Mouse (Mus musculus) lung, adult 2 months (tissue): ENCODE measurements around the gene Plxnd1. TPM values are rescaled to one million over a fixed set of nuclear protein-coding genes. Genes with fewer than 3 reads are reported as not detected.

Experiments used
- DNase-seq: peaks from one replicate; pipeline ENCODE4 v3.0.0; 2022
- H3K4me1 ChIP-seq: fragments of 200-500 bp; 2 replicates; pipeline ENCODE4 v1.6.1; 2011; ENCODE audit warnings: low read length; ENCODE audit not compliant: control insufficient read depth, insufficient read depth
- H3K4me3 ChIP-seq: fragments of 200-500 bp; replicated peaks from 2 replicates; pipeline ENCODE3; 2011; ENCODE audit warnings: low read depth, mild to moderate bottlenecking, control low read depth, low read length; ENCODE audit errors: extremely low read depth
- CTCF ChIP-seq: fragments of 200-500 bp; IDR thresholded peaks from 2 replicates; pipeline ENCODE4 v1.5.1; 2011; ENCODE audit warnings: mild to moderate bottlenecking, low read length, control low read depth; ENCODE audit not compliant: insufficient read depth
- POLR2A ChIP-seq: fragments of 200-500 bp; IDR thresholded peaks from 2 replicates; pipeline ENCODE4 v1.6.1; 2011; ENCODE audit warnings: low read depth, mild to moderate bottlenecking, control low read depth, low read length, borderline replicate concordance; ENCODE audit errors: extremely low read depth
- WGBS: fragments of 180-500 bp; shearing (Covaris S2); methylation state at CpG from one replicate; pipeline ENCODE4 v1.1.7; 2018; 5-methylcytosine and 5-hydroxymethylcytosine counted together
- polyA plus RNA-seq: library from polyadenylated mRNA; depleted of rRNA; stranded (reverse); fragments of >200 nt; gene quantifications from 2 replicates; pipeline ENCODE4 v1.2.3, GENCODE M21; 2012

Gene Plxnd1
- polyA plus RNA-seq, 1 experiment, result 146 TPM

GRCm38 (mm10) chr6:116003516-116003915, 8.7 kb upstream of the Plxnd1 start:
- Histone ChIP-seq H3K4me1 (peaks cover 29% of the 10 kb centered on the region), H3K4me3 (no peak overlapping the region)
- no peak for TF ChIP-seq CTCF
- no peak for TF ChIP-seq POLR2A
- DNase-seq, result peak; percentile 17
- WGBS, result 46% methylated on average over 5 of the region's 5 CpGs

- Histone ChIP-seq H3K4me1 (peaks cover 27% of the 10 kb centered on the region), H3K4me3 (no peak overlapping the region)
- DNase-seq, result no peak
- TF ChIP-seq CTCF (no peak), POLR2A (no peak)
- 81% methylated on average over 12 of the region's 12 CpGs for WGBS
Measured at GRCm38 (mm10) chr6:116002311-116003104, 7.7 kb upstream of the Plxnd1 start.

GRCm38 (mm10) chr6:116000851-116001250, 6.0 kb upstream of the Plxnd1 start:
- no peak for TF ChIP-seq CTCF
- no peak for TF ChIP-seq POLR2A
- Histone ChIP-seq H3K4me1 (peaks cover 21% of the 10 kb centered on the region), H3K4me3 (no peak overlapping the region)
- WGBS, result 91% methylated on average over 5 of the region's 5 CpGs
- no peak for DNase-seq

GRCm38 (mm10) chr6:115999227-115999626, 4.4 kb upstream of the Plxnd1 start:
- peaks cover 20% of the 10 kb centered on the region for H3K4me1 ChIP-seq
- WGBS, result 98% methylated on average over 2 of the region's 2 CpGs

GRCm38 (mm10) chr6:115998758-115999157, 4.0 kb upstream of the Plxnd1 start:
- H3K4me1 ChIP-seq, result peaks cover 18% of the 10 kb centered on the region
- 83% methylated on average over 7 of the region's 7 CpGs for WGBS
- DNase-seq, result no peak

More at GRCm38 (mm10) chr6:115999227-115999626, 4.4 kb upstream of the Plxnd1 start:
- no peak for DNase-seq
- TF ChIP-seq CTCF (no peak), POLR2A (no peak)
- H3K4me3 ChIP-seq, result no peak overlapping the region

GRCm38 (mm10) chr6:115997726-115998311, 3.0 kb upstream of the Plxnd1 start:
- no peak for DNase-seq
- 37% methylated on average over 3 of the region's 3 CpGs for WGBS
- Histone ChIP-seq H3K4me3 (no peak overlapping the region), H3K4me1 (peaks cover 17% of the 10 kb centered on the region)
- TF ChIP-seq POLR2A (no peak), CTCF (no peak)

More at GRCm38 (mm10) chr6:115998758-115999157, 4.0 kb upstream of the Plxnd1 start:
- H3K4me3 ChIP-seq, result no peak overlapping the region
- TF ChIP-seq POLR2A (no peak), CTCF (no peak)

- Histone ChIP-seq H3K4me3 (no peak overlapping the region), H3K4me1 (peaks cover 18% of the 10 kb centered on the region)
- WGBS, result 27% methylated on average over 6 of the region's 6 CpGs
- TF ChIP-seq POLR2A, result no peak
- TF ChIP-seq CTCF, result peak; percentile 41
- no peak for DNase-seq
Measured at GRCm38 (mm10) chr6:115996171-115996851, 1.5 kb upstream of the Plxnd1 start.

GRCm38 (mm10) chr6:115995531-115995941, 731 bp upstream of the Plxnd1 start:
- no peak for DNase-seq
- peaks cover 24% of the 10 kb centered on the region for H3K4me1 ChIP-seq
- TF ChIP-seq CTCF, result no peak
- TF ChIP-seq POLR2A, result no peak
- H3K4me3 ChIP-seq, result no peak overlapping the region
- 36% methylated on average over 4 of the region's 4 CpGs for WGBS

GRCm38 (mm10) chr6:115994146-115994876, 494 bp downstream of the Plxnd1 start:
- under 1% methylated on average over 91 of the region's 93 CpGs for WGBS
- Histone ChIP-seq H3K4me3 (peak overlapping the region; percentile 72), H3K4me1 (peaks cover 31% of the 10 kb centered on the region)
- DNase-seq, result peak; percentile 57
- no peak for TF ChIP-seq CTCF
